Mouse (Mus musculus) MEL (cell line): ENCODE measurements around the gene Trem2. TPM values are rescaled to one million over a fixed set of nuclear protein-coding genes. Genes with fewer than 3 reads are reported as not detected.

Experiments
- DNase-seq: peaks from one replicate; pipeline ENCODE4 v3.0.0; 2011; ENCODE audit warnings: low read depth, low spot score
- H3K27ac ChIP-seq: 2 replicates; pipeline ENCODE4 v1.5.1; 2012; ENCODE audit warnings: low read depth, mild to moderate bottlenecking, control low read depth, low read length, moderate library complexity; ENCODE audit not compliant: control insufficient read depth
- H3K27me3 ChIP-seq, 2 experiments: fragments of 150-350 bp in 1 of 2; sonication (generic) in 1 of 2; 2 replicates each; pipeline ENCODE4 v1.6.1; 2012; ENCODE audit warnings: low read length in 2 of 2, mild to moderate bottlenecking in 2 of 2, improper control_type of control experiment in 1 of 2, moderate library complexity in 1 of 2; ENCODE audit not compliant: insufficient read depth in 2 of 2, control insufficient read depth in 1 of 2
- H3K36me3 ChIP-seq, 2 experiments: 2 replicates each; pipeline ENCODE4 v1.6.1; 2012 to 2014; ENCODE audit warnings: low read length in 2 of 2, improper control_type of control experiment in 1 of 2, inconsistent platforms in 1 of 2, mild to moderate bottlenecking in 1 of 2; ENCODE audit not compliant: insufficient read depth in 2 of 2, control insufficient read depth in 1 of 2
- H3K4me1 ChIP-seq, 2 experiments: fragments of 150-350 bp in 1 of 2; sonication (generic) in 1 of 2; 2 replicates each; pipeline ENCODE4 v1.6.1; 2012; ENCODE audit warnings: low read length in 2 of 2, improper control_type of control experiment in 1 of 2, mild to moderate bottlenecking in 1 of 2; ENCODE audit not compliant: insufficient read depth in 2 of 2, control insufficient read depth in 1 of 2
- H3K4me3 ChIP-seq, 2 experiments: fragments of 150-350 bp in 1 of 2; sonication (generic) in 1 of 2; 2 replicates each; pipeline ENCODE4 v1.5.1; 2012; ENCODE audit warnings: low read depth in 2 of 2, low read length in 2 of 2, mild to moderate bottlenecking in 2 of 2, moderate library complexity in 2 of 2, control low read depth in 1 of 2, improper control_type of control experiment in 1 of 2; ENCODE audit not compliant: control insufficient read depth in 1 of 2, insufficient read depth in 1 of 2
- H3K79me2 ChIP-seq: 2 replicates; pipeline ENCODE4 v1.6.1; 2012; ENCODE audit warnings: mild to moderate bottlenecking, low read length, moderate library complexity; ENCODE audit not compliant: control insufficient read depth, poor library complexity, insufficient read depth
- H3K9ac ChIP-seq: 2 replicates; pipeline ENCODE4 v1.6.1; 2012; ENCODE audit warnings: low read depth, mild to moderate bottlenecking, control low read depth, low read length, moderate library complexity; ENCODE audit not compliant: control insufficient read depth, poor library complexity, severe bottlenecking
- H3K9me3 ChIP-seq: fragments of 150-350 bp; sonication (generic); replicated peaks from 2 replicates; pipeline ENCODE4 v1.6.1; 2012; ENCODE audit warnings: mild to moderate bottlenecking, low read length, improper control_type of control experiment, moderate library complexity; ENCODE audit not compliant: insufficient read depth
- BHLHE40 ChIP-seq: IDR thresholded peaks from 2 replicates; pipeline ENCODE4 v1.6.1; 2012; ENCODE audit warnings: low read depth, mild to moderate bottlenecking, inconsistent platforms, low read length, improper control_type of control experiment, borderline replicate concordance
- CHD1 ChIP-seq: IDR thresholded peaks from 2 replicates; pipeline ENCODE4 v1.6.1; 2012; ENCODE audit warnings: low read depth, mild to moderate bottlenecking, inconsistent platforms, low read length, improper control_type of control experiment
- CHD2 ChIP-seq: IDR thresholded peaks from 2 replicates; pipeline ENCODE4 v1.6.1; 2011; ENCODE audit warnings: low read length, improper control_type of control experiment
- CTCF ChIP-seq, 3 experiments: IDR thresholded peaks in 2 of 3; conservative IDR thresholded peaks in 1 of 3; 2 replicates each; pipeline ENCODE4 v1.5.1; 2011 to 2012; ENCODE audit warnings: low read length in 3 of 3, low read depth in 2 of 3, mild to moderate bottlenecking in 2 of 3, improper control_type of control experiment in 1 of 3, inconsistent platforms in 1 of 3, mixed read lengths in 1 of 3, moderate library complexity in 1 of 3; ENCODE audit not compliant: control insufficient read depth in 1 of 3, insufficient read depth in 1 of 3, poor library complexity in 1 of 3, severe bottlenecking in 1 of 3
- EP300 ChIP-seq, 2 experiments: IDR thresholded peaks; 2 replicates each; pipeline ENCODE4 v1.6.1; 2011; ENCODE audit warnings: improper control_type of control experiment in 2 of 2, low read length in 2 of 2, low read depth in 1 of 2, mild to moderate bottlenecking in 1 of 2
- GABPA ChIP-seq: IDR thresholded peaks from 2 replicates; pipeline ENCODE4 v1.6.1; 2012; ENCODE audit warnings: low read depth, mild to moderate bottlenecking, inconsistent platforms, low read length, improper control_type of control experiment, moderate library complexity
- MAX ChIP-seq: IDR thresholded peaks from 2 replicates; pipeline ENCODE4 v1.6.1; 2011; ENCODE audit warnings: low read length, improper control_type of control experiment
- MEF2A ChIP-seq: IDR thresholded peaks from 2 replicates; pipeline ENCODE4 v1.6.1; 2014; ENCODE audit warnings: low read depth, mild to moderate bottlenecking, inconsistent platforms, low read length, improper control_type of control experiment; ENCODE audit not compliant: poor library complexity, insufficient replicate concordance, severe bottlenecking; ENCODE audit errors: extremely low read depth
- MXI1 ChIP-seq: IDR thresholded peaks from 2 replicates; pipeline ENCODE4 v1.6.1; 2011; ENCODE audit warnings: mild to moderate bottlenecking, low read depth, low read length, improper control_type of control experiment
- NELFE ChIP-seq: IDR thresholded peaks from 2 replicates; pipeline ENCODE4 v1.6.1; 2011; ENCODE audit warnings: low read depth, low read length, improper control_type of control experiment
- POLR2A ChIP-seq, 2 experiments: IDR thresholded peaks; 2 replicates each; pipeline ENCODE4 v1.6.1; 2011 to 2012; ENCODE audit warnings: low read length in 2 of 2, mild to moderate bottlenecking in 2 of 2, control low read depth in 1 of 2, improper control_type of control experiment in 1 of 2, low read depth in 1 of 2, moderate library complexity in 1 of 2; ENCODE audit not compliant: control insufficient read depth in 1 of 2, insufficient read depth in 1 of 2, poor library complexity in 1 of 2
- POLR2AphosphoS2 ChIP-seq: IDR thresholded peaks from 2 replicates; pipeline ENCODE4 v1.6.1; 2011; ENCODE audit warnings: low read length, improper control_type of control experiment
- POLR2AphosphoS5 ChIP-seq: IDR thresholded peaks from 2 replicates; pipeline ENCODE4 v1.6.1; 2012; ENCODE audit warnings: low read depth, borderline replicate concordance, mild to moderate bottlenecking, inconsistent platforms, low read length, moderate library complexity, mixed read lengths
- RAD21 ChIP-seq: IDR thresholded peaks from 2 replicates; pipeline ENCODE4 v1.6.1; 2011; ENCODE audit warnings: mild to moderate bottlenecking, low read depth, low read length, improper control_type of control experiment
- SIN3A ChIP-seq: IDR thresholded peaks from 2 replicates; pipeline ENCODE4 v1.6.1; 2012; ENCODE audit warnings: low read length, improper control_type of control experiment, inconsistent platforms
- TAL1 ChIP-seq: IDR thresholded peaks from 2 replicates; pipeline ENCODE4 v1.6.1; 2012; ENCODE audit warnings: mild to moderate bottlenecking, inconsistent platforms, low read length, moderate library complexity, mixed read lengths
- TBP ChIP-seq: IDR thresholded peaks from 2 replicates; pipeline ENCODE4 v1.8.0; 2011; ENCODE audit warnings: low read depth, low read length, improper control_type of control experiment
- TCF12 ChIP-seq: IDR thresholded peaks from 2 replicates; pipeline ENCODE4 v1.6.1; 2014; ENCODE audit warnings: low read depth, mild to moderate bottlenecking, inconsistent platforms, low read length, improper control_type of control experiment, moderate library complexity
- USF2 ChIP-seq, 2 experiments: IDR thresholded peaks; 2 replicates each; pipeline ENCODE4 v1.6.1; 2011 to 2012; ENCODE audit warnings: improper control_type of control experiment in 2 of 2, low read length in 2 of 2, borderline replicate concordance in 1 of 2, inconsistent platforms in 1 of 2, low read depth in 1 of 2, mild to moderate bottlenecking in 1 of 2; ENCODE audit not compliant: insufficient read depth in 1 of 2
- ZC3H11A ChIP-seq: IDR thresholded peaks from 2 replicates; pipeline ENCODE4 v1.6.1; 2012; ENCODE audit warnings: low read depth, mild to moderate bottlenecking, inconsistent platforms, low read length, improper control_type of control experiment
- ZKSCAN1 ChIP-seq: IDR thresholded peaks from 2 replicates; pipeline ENCODE4 v1.6.1; 2012; ENCODE audit warnings: low read depth, mild to moderate bottlenecking, inconsistent platforms, low read length, improper control_type of control experiment, moderate library complexity
- polyA plus RNA-seq, 2 experiments: library from polyadenylated mRNA; stranded (reverse) in 1 of 2; unstranded in 1 of 2; fragments of >175 nt in 1 of 2; fragments of >200 nt in 1 of 2; gene quantifications; 2 replicates each; pipeline versions ENCODE4 v1.2.1 to v1.2.4; 2012; ENCODE audit warnings: low replicate concordance in 2 of 2, low read depth in 1 of 2; ENCODE audit not compliant: insufficient read length in 2 of 2, insufficient read depth in 1 of 2, missing spikeins in 1 of 2
- total RNA-seq: library from RNA; depleted of rRNA; stranded (reverse); fragments of 300-350 nt; gene quantifications from 2 replicates; pipeline ENCODE4 v1.2.3, GENCODE M21; 2012

Gene Trem2
- total and polyA plus RNA-seq, 3 experiments = 0.04 to 0.26 TPM; not detected in 1

GRCm38 (mm10) chr17:48366806-48367205 lies 20.6 kb downstream of the Trem2 start:
- peaks cover 10 to 27% of the 10 kb centered on the region in 2 experiments for H3K4me1 ChIP-seq
- TF ChIP-seq POLR2A (IDR thresholded peaks at IDR 0.05; ENCODE audit: control insufficient read depth in 1 of 2, insufficient read depth in 1 of 2, low read depth in 1 of 2, low read length in 2 of 2, poor library complexity in 1 of 2) (no peak), TCF12 (no peak), NELFE (no peak), RAD21 (no peak), USF2 (IDR thresholded peaks at IDR 0.05; ENCODE audit: borderline replicate concordance in 1 of 2, insufficient read depth in 1 of 2, low read depth in 1 of 2, low read length in 2 of 2) (no peak), GABPA (no peak), TAL1 (no peak), MXI1 (no peak), TBP (no peak), CHD2 (no peak), CTCF (IDR thresholded peaks at IDR 0.05 in 2 of 3, conservative IDR thresholded peaks at IDR 0.05 in 1 of 3; ENCODE audit: control insufficient read depth in 1 of 3, insufficient read depth in 1 of 3, low read depth in 2 of 3, low read length in 3 of 3, poor library complexity in 1 of 3, severe bottlenecking in 1 of 3) (no peak), POLR2AphosphoS5 (no peak), ZC3H11A (no peak), ZKSCAN1 (no peak), BHLHE40 (no peak), SIN3A (no peak), POLR2AphosphoS2 (no peak), CHD1 (no peak)
- TF ChIP-seq, all 39 proteins: peak for 0
- Histone ChIP-seq H3K36me3 (peaks cover 0 to 17% of the 10 kb centered on the region in 2 experiments; a peak in 2 of 4 replicates), H3K9ac (no peak overlapping the region), H3K9me3 (no peaks in the 10 kb centered on the region), H3K4me3 (no peak overlapping the region), H3K27ac (no peak overlapping the region), H3K79me2 (no peaks in the 10 kb centered on the region), H3K27me3 (no peaks in the 10 kb centered on the region)
- no peak for DNase-seq

GRCm38 (mm10) chr17:48371621-48372020 lies 25.4 kb downstream of the Trem2 start:
- Histone ChIP-seq H3K4me3 (no peak overlapping the region), H3K27me3 (no peaks in the 10 kb centered on the region), H3K36me3 (no peaks in the 10 kb centered on the region), H3K79me2 (no peaks in the 10 kb centered on the region), H3K4me1 (no peaks in the 10 kb centered on the region), H3K9me3 (no peaks in the 10 kb centered on the region), H3K27ac (no peak overlapping the region), H3K9ac (no peak overlapping the region)
- TF ChIP-seq NELFE = no peak
- no peak for TF ChIP-seq MEF2A
- no peak for TF ChIP-seq TBP
- no peak for TF ChIP-seq EP300 (IDR thresholded peaks at IDR 0.05; ENCODE audit: low read depth in 1 of 2, low read length in 2 of 2)
- TF ChIP-seq MAX = no peak
- DNase-seq = no peak
